8 mouse cellular contexts compared by ENCODE assay signal in genomic region chr19:30117775-30118174, GRCm38 (mm10). TPM values are rescaled to one million over a fixed set of nuclear protein-coding genes. Genes with fewer than 3 reads are reported as not detected.
DNase-seq lines count a peak whose midpoint lies in the region; ATAC-seq and TF ChIP-seq lines count a peak whose summit lies in the region.

No protein-coding gene starts in this region.

- no peak overlapping the region for H3K9ac ChIP-seq in hindbrain, postnatal 0 days (replicated peaks; ENCODE audit: low read length)
- no peak overlapping the region; the same call in 1 of the 2 replicates for H3K9ac ChIP-seq in neural tube, embryonic 14.5 days (replicated peaks; ENCODE audit: low read depth, low read length)

- ATAC-seq in hindbrain, postnatal 0 days, result peak; percentile 81
- peak; percentile 80 for ATAC-seq in neural tube, embryonic 14.5 days (ENCODE audit: low read depth)

- no peaks in the 10 kb centered on the region for H3K9me3 ChIP-seq in hindbrain, postnatal 0 days (ENCODE audit: low read length)
- no peaks in the 10 kb centered on the region for H3K9me3 ChIP-seq in neural tube, embryonic 14.5 days (ENCODE audit: control insufficient read depth, low read length)

- no peak for TF ChIP-seq CTCF in hindbrain, postnatal 0 days (IDR thresholded peaks at IDR 0.05; ENCODE audit: low read depth)

- WGBS in hindbrain, postnatal 0 days, result 26% methylated on average over 9 of the region's 9 CpGs
- WGBS in neural tube, embryonic 14.5 days, result 37% methylated on average over 9 of the region's 9 CpGs

- DNase-seq in heart, adult 11 months, result peak; percentile 97
- DNase-seq in heart, postnatal 36 days, result no peak
- DNase-seq in frontal cortex, postnatal 36 days (ENCODE audit: low spot score in 2 of 2), result peak; percentile 54 to 60
- DNase-seq in hindbrain, postnatal 0 days (ENCODE audit: low spot score), result peak; percentile 82
- DNase-seq in Muller cell, postnatal 12 days (ENCODE audit: inconsistent ontology term), result no peak
- DNase-seq in adrenal gland, postnatal 10 days, result no peak
- DNase-seq in kidney, postnatal 25 days, result no peak

- intact Hi-C loops in heart, postnatal 36 days (cut with DNase I), result no loop called here

- no peaks in the 10 kb centered on the region for H3K27me3 ChIP-seq in hindbrain, postnatal 0 days (ENCODE audit: insufficient read depth, low read length)
- H3K27me3 ChIP-seq in neural tube, embryonic 14.5 days (ENCODE audit: control insufficient read depth, insufficient read depth, low read length), result no peaks in the 10 kb centered on the region

- no peaks in the 10 kb centered on the region for H3K36me3 ChIP-seq in hindbrain, postnatal 0 days (ENCODE audit: insufficient read depth, low read length)
- no peaks in the 10 kb centered on the region for H3K36me3 ChIP-seq in neural tube, embryonic 14.5 days (ENCODE audit: control insufficient read depth, insufficient read depth, low read length)

- H3K27ac ChIP-seq in hindbrain, postnatal 0 days, result peak overlapping the region; percentile 68
- peak overlapping the region; percentile 66 for H3K27ac ChIP-seq in neural tube, embryonic 14.5 days (ENCODE audit: low read depth, low read length)

- 0 out of 2 replicates have a peak overlapping the region, but pooled peaks have one; percentile 10 for H3K4me2 ChIP-seq in hindbrain, postnatal 0 days (ENCODE audit: low read depth, low read length)
- H3K4me2 ChIP-seq in neural tube, embryonic 14.5 days (ENCODE audit: low read depth, low read length), result 0 out of 2 replicates have a peak overlapping the region, but pooled peaks have one; percentile 3

- no peak overlapping the region for H3K4me3 ChIP-seq in hindbrain, postnatal 0 days (ENCODE audit: low read length)
- H3K4me3 ChIP-seq in neural tube, embryonic 14.5 days (ENCODE audit: low read depth, low read length), result no peak overlapping the region

- 0 out of 2 replicates have a peak, but pooled peaks cover 5% of the 10 kb centered on the region for H3K4me1 ChIP-seq in hindbrain, postnatal 0 days (ENCODE audit: insufficient read depth, low read length)
- H3K4me1 ChIP-seq in neural tube, embryonic 14.5 days (ENCODE audit: control insufficient read depth, insufficient read depth, low read length), result peaks cover 20% of the 10 kb centered on the region

RNA-seq across cellular contexts. Expression of gene Gldc, which starts 57.5 kb away (rescaled TPM):
- under 1 TPM; 0.11 to 0.14 TPM for total RNA-seq in heart, postnatal 36 days (2021)
- 15.9 and 16.6 TPM in 2 replicates for total RNA-seq in hindbrain, postnatal 0 days (2014; rRNA removed)
- 8.5 and 8.7 TPM in 2 replicates for polyA plus RNA-seq in hindbrain, postnatal 0 days (2015; fragmentation: Nextera tagmentation; extraction: Ambion mirVana)
- 5.4 and 6.2 TPM in 2 replicates for polyA plus RNA-seq in neural tube, embryonic 14.5 days (2014; fragmentation: Nextera tagmentation; extraction: Ambion mirVana)
- 10 to 100 TPM in 1 of 2 experiments, 1 to 10 TPM in 1; 6.3 to 14.0 TPM for total RNA-seq in adrenal gland, postnatal 10 days (2021)

Comparison
In these comparisons a context has a peak if more than half of its experiments do, and no peak if none do; other contexts are left out.
1. DNase-seq: peak in heart, adult 11 months (single experiment), frontal cortex, postnatal 36 days (2 of 2) and hindbrain, postnatal 0 days (single experiment); none in heart, postnatal 36 days (0 of 2), Muller cell, postnatal 12 days (single experiment), adrenal gland, postnatal 10 days (single experiment) and kidney, postnatal 25 days (0 of 2).
2. RNA of gene Gldc, which starts 57.5 kb away (total RNA-seq): 15.9 to 16.6 TPM in hindbrain, postnatal 0 days and 6.3 to 14.0 TPM in adrenal gland, postnatal 10 days; 0.11 to 0.14 TPM in heart, postnatal 36 days; every median in the first group is over 4 times any median in the second.